Mouse (Mus musculus) midbrain, embryonic 10.5 days (tissue): Measurements from ENCODE around the gene Ttyh2. TPM values are rescaled to one million over a fixed set of nuclear protein-coding genes. Genes with fewer than 3 reads are reported as not detected.
"Not testable (repeated sequence)": the region's sequence is repeated elsewhere in the genome, so short reads cannot be mapped to it uniquely, and the experiment has no call there.

Source experiments
- DNase-seq: peaks from one replicate; pipeline ENCODE4 v3.0.0-alpha.2; 2017; ENCODE audit warnings: low spot score
- H3K27ac ChIP-seq: fragments of 300-500 bp; sonication (generic); replicated peaks from 2 replicates; pipeline ENCODE4 v1.5.1; 2016; ENCODE audit warnings: mild to moderate bottlenecking
- H3K27me3 ChIP-seq: fragments of 300-500 bp; sonication (generic); 2 replicates; pipeline ENCODE4 v1.6.1; 2016; ENCODE audit warnings: low read depth, mild to moderate bottlenecking; ENCODE audit not compliant: poor library complexity, severe bottlenecking
- H3K36me3 ChIP-seq: fragments of 300-500 bp; sonication (generic); 2 replicates; pipeline ENCODE4 v1.6.1; 2016; ENCODE audit warnings: mild to moderate bottlenecking, moderate library complexity
- H3K4me1 ChIP-seq: fragments of 300-500 bp; sonication (generic); 2 replicates; pipeline ENCODE4 v1.6.1; 2016
- H3K4me3 ChIP-seq: fragments of 300-500 bp; sonication (generic); 2 replicates; pipeline ENCODE4 v1.5.1; 2016; ENCODE audit warnings: mild to moderate bottlenecking, moderate library complexity
- H3K9me3 ChIP-seq: fragments of 300-500 bp; sonication (generic); replicated peaks from 2 replicates; pipeline ENCODE4 v1.6.1; 2016; ENCODE audit warnings: mild to moderate bottlenecking
- WGBS: fragments of 180-500 bp; shearing (Covaris S2); methylation state at CpG from one replicate; pipeline ENCODE4 v1.1.7; 2016; 5-methylcytosine and 5-hydroxymethylcytosine counted together
- polyA plus RNA-seq: library from polyadenylated mRNA; unstranded; fragments of >200 nt; fragmentation: Nextera tagmentation; extraction: Ambion mirVana; gene quantifications from 2 replicates; pipeline ENCODE4 v1.2.1, GENCODE M21; 2016

Ttyh2 gene
- polyA plus RNA-seq, 1 experiment from 2014 or later: 9.6 TPM

DNA sequence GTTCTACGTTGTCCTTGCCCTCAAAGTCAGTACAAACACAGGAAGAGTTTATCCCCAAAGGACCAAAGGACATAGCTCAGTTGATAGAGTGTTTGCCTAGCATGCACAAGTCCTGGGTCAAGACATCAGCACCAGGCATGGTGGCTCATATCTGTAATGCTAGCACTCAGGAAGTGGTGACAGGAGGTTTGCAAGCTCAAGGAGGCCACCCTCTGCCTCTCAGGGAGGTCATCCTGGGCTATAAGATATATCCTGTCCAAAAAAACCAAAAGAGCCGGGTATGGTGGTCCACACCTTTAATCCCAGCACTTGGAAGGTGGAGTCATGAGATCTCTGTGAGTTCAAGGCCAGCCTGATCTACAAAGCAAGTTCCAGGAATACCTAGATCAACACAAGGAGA, 9.8 kb upstream of the Ttyh2 start:
- Histone ChIP-seq H3K27me3 (peaks cover 10% of the 10 kb centered on the region), H3K4me1 (peaks cover 19% of the 10 kb centered on the region), H3K27ac (no peak overlapping the region), H3K4me3 (no peak overlapping the region), H3K36me3 (peaks cover 10% of the 10 kb centered on the region), H3K9me3 (no peaks in the 10 kb centered on the region)
- DNase-seq: no peak
- WGBS: 81% methylated on average over 2 of the region's 2 CpGs

DNA sequence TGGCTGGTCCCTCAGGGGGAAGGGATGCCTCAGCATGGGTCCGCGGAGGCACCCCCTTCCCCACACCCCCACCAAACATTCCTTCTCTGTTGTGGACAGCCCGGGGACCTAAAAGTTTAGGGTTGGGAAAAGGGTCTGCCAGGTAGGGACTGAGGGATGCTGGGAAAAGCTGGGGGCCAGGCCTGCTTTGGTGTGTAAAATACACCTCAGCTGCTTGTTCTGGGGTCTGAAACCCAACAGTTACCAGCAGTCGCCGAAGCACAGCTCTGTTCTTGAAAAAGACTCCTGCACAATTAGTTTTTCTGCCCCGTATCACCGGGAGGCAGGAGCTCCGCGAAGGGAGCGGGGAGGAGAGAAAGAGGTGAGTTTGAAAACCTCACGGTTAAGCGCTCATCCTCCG, 8.4 kb upstream of the Ttyh2 start:
- Histone ChIP-seq H3K27me3 (peaks cover 10% of the 10 kb centered on the region), H3K27ac (no peak overlapping the region), H3K4me3 (no peak overlapping the region), H3K36me3 (peaks cover 23% of the 10 kb centered on the region), H3K9me3 (no peaks in the 10 kb centered on the region), H3K4me1 (peaks cover 26% of the 10 kb centered on the region)
- DNase-seq: no peak
- 13% methylated on average over 13 of the region's 13 CpGs for WGBS

DNA sequence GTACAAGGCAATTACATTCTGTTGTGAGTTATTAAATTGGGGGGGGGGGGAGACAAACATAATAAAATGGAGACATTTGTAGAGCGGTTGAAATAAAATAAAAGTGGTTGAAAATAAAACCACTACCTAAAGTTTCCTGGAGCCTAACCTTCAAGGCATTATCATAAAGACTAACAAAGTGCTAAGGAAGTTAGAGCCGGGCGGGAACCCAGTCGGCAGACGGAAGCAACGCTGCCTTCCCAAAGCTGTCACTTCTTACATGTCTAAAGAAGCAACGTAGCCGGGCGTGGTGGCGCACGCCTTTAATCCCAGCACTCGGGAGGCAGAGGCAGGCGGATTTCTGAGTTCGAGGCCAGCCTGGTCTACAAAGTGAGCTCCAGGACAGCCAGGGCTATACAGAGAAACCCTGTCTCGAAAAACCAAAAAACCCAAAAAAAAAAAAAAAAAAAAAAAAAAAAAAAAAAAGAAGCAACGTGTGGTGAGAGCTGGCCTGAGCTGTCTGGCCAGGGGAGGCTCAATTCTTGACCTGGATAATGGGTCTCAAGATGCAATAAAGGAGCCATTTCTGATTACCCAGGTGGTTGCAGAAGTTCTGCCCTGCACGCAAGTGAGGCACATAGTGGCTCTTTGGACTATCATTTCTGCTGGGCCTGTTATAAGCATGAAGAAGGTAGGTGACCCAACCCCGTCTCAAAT, 7.8 kb upstream of the Ttyh2 start:
- H3K27ac ChIP-seq: no peak overlapping the region
- no peak for DNase-seq

DNA sequence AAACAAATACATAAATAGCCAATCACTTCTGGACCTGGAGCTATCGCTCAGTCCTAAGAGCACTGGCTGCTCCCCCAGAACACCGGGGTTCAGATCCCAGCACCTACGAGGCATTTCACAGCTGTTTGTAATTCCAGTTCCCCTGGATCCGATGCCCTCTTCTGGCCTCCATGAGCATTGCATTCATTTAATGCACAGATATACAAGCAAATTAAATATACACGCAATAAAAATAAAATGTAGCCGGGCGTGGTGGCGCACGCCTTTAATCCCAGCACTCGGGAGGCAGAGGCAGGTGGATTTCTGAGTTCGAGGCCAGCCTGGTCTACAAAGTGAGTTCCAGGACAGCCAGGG, 7.3 kb upstream of the Ttyh2 start:
- peaks cover 28% of the 10 kb centered on the region for H3K4me1 ChIP-seq
- peak; percentile 44 for DNase-seq
- H3K27ac ChIP-seq, H3K9me3 ChIP-seq, H3K27me3 ChIP-seq: not testable (repeated sequence)
- H3K36me3 ChIP-seq: peaks cover 35% of the 10 kb centered on the region
- peak overlapping the region; percentile 95; the same call in 1 of the 2 replicates for H3K4me3 ChIP-seq
- 31% methylated on average over 11 of the region's 11 CpGs for WGBS

More for the DNA sequence above, 7.8 kb upstream of the Ttyh2 start:
- Histone ChIP-seq H3K4me3 (no peak overlapping the region), H3K4me1 (peaks cover 26% of the 10 kb centered on the region), H3K36me3 (peaks cover 29% of the 10 kb centered on the region), H3K9me3 (no peaks in the 10 kb centered on the region), H3K27me3 (peaks cover 10% of the 10 kb centered on the region)
- 58% methylated on average over 16 of the region's 18 CpGs for WGBS

DNA sequence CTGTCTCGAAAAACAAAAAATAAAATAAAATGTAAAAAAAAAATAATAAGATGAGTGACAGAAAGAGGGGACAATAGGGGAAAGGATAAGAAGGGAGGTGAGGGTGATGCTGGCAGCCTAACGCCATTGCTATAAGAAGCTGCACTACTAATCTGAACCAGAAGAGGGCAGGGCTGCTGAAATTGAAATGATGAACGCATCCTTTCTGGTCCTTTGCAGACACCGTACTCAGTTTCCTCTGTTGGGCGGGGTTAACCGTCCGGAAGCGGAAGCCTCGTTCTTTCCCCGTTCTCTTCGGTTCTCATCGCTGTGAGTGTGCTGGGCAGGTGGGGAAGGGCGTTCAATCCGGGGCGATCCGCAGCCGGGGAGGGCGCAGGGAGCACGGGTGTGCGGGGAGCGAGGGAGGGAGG, 6.9 kb upstream of the Ttyh2 start, which contains the start of gene Rpl38:
Gene Rpl38 (plus strand): TSS at position 224 of the 410 bp plus-strand sequence.
- DNase-seq: peak; percentile 92
- Histone ChIP-seq H3K4me3 (peak within 1 kb of the TSS; percentile 95), H3K27ac (peak within 1 kb of the TSS; percentile 96), H3K36me3 (peaks cover 39% of the 10 kb centered on the region), H3K9me3 (no peaks in the 10 kb centered on the region), H3K27me3 (peaks cover 10% of the 10 kb centered on the region), H3K4me1 (peaks cover 30% of the 10 kb centered on the region)
- under 1% methylated on average over 21 of the region's 21 CpGs for WGBS

DNA sequence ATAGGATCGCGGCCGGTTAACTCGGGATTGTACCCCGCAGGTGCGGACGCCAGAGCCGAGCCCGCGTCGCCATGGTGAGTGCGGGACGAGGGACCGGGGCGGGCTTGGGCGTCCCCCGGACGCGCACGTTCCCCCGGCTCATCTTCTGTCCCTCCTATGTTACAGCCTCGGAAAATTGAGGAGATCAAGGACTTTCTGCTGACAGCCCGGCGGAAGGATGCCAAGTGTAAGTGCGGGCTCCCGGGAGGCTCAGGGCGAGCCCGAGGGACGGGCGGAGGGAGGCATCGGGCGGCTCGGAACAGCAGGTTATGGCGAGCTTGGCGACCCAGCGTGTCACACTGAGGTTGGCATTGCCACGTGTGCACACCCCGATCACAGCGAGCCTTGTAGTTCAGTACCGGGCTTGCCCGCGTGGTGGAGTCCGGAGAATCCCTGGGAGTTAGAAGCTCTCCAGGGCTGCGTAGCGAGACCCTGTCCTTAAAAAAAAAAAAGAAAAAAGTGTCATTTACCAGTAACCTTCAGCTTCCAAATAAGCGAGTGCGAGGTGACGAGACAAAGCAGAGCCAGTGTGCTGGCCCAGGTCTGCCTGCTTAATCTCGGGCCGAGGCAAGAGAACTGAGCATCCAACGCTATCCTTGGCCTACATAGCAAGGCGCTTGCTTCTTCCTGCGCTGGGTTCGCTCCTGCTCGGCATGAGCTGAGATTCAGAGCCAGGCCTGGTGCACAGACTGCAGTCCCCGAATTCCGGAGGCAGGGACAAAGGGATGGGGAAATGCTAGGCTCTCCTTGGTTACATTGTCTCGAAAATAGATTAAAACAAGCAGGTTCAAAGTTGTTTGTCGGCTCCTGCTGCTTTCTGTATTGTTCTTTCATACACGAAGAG, 6.2 kb upstream of the Ttyh2 start:
- H3K4me1 ChIP-seq: peaks cover 33% of the 10 kb centered on the region
- under 1% methylated on average over 60 of the region's 60 CpGs for WGBS
- peaks cover 45% of the 10 kb centered on the region for H3K36me3 ChIP-seq
- peaks cover 10% of the 10 kb centered on the region for H3K27me3 ChIP-seq
- peak; percentile 81 for DNase-seq
- H3K4me3 ChIP-seq: peak overlapping the region; percentile 95
- peak overlapping the region; percentile 96 for H3K27ac ChIP-seq
- H3K9me3 ChIP-seq: no peaks in the 10 kb centered on the region

DNA sequence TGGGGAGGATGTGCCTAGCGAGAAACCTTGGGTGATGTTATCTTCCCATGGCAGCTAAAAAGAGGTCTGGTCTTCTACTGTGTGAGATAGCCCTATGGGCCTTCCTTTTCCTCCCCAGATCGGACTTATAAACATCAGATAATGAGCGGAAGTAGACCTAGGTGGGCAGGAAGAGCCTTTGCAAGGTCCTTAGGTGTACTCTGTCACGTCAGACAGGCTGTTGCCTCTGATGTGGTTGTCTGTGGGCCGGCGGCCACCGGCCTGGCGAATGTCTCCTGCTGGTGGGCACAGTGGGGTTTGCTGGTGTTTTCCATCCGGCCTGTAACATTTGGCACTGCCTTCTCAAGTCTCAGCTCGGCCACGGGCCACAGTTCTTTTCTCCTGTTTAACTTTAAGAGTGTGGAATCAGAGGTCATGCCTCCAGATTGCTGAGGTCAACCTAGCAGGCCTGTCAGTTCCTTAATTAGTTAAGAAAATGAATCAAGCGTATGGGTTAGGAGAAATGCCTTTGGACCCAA, 5.5 kb upstream of the Ttyh2 start:
- Histone ChIP-seq H3K27ac (peak overlapping the region; percentile 96), H3K36me3 (peaks cover 50% of the 10 kb centered on the region), H3K27me3 (peaks cover 10% of the 10 kb centered on the region), H3K4me3 (peak overlapping the region; percentile 95), H3K9me3 (no peaks in the 10 kb centered on the region), H3K4me1 (peaks cover 33% of the 10 kb centered on the region)
- DNase-seq: peak; percentile 23
- 28% methylated on average over 12 of the region's 12 CpGs for WGBS

DNA sequence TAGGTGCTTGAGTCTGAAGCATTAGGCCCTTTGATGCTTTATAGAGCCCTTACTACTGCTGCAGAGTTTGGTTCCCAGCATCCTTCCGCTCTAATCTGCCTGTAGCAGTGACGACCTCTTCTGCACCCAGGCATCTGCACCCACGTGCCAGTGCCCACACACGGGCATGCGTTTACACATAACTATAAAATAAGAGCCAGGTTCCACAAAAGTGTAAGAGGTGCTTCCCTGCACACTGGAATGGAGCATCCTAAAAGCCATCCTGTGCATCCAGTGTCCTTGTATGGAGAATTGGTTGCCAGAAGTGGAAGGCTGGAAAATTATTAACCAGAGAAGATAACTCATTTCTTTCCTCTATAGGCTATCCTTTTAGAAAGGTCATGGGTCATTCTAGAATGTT, 4.1 kb upstream of the Ttyh2 start:
- H3K4me3 ChIP-seq: no peak overlapping the region; the same call in 1 of the 2 replicates
- H3K27me3 ChIP-seq: peaks cover 10% of the 10 kb centered on the region
- no peaks in the 10 kb centered on the region for H3K9me3 ChIP-seq
- 92% methylated on average over 5 of the region's 5 CpGs for WGBS
- no peak for DNase-seq
- H3K4me1 ChIP-seq: peaks cover 46% of the 10 kb centered on the region
- no peak overlapping the region for H3K27ac ChIP-seq
- peaks cover 50% of the 10 kb centered on the region for H3K36me3 ChIP-seq

DNA sequence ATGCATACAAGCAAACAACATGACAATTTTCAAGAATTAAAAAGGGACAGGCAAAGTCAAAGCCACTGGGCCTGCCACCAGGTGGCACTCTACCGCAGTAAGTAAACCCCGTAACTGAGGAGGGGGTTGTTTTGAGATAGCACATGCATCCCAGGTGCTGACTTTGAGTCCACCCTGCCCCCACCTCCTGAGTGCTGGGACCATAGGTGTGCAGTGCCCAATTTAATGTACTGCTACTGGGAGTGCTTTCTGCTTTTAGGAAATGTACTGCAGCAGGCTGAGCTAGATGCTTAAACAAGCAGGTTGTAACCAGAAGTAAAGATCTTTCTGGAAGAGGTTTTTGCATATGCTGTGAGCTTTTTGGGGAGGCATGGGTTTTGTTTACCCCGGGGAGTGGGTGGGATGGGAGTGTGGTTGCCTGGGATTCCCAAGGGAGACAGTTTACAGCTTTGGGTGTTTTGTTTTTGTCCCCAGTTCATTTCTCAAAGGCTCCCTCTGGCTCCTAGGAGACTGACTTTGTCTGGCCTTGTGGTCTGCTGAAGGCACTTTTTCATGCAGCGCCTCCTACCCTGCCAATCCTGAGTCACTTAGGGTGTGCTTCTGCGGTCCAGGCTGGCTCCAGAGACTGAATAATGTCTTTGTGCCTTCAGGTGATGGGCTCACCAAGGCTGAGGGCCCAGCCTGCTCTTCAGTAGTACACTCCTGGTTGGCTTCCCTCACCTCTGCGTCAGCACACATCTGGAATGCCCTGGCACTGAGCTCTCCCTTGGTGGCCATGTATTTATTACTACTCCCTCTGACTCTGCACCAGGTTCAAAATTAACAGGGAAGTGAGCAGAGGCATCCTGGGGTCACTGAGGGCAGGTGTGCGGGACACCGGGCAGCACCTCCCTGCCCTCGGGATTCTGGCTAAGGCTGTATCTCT, 2.2 kb upstream of the Ttyh2 start:
- Histone ChIP-seq H3K36me3 (peaks cover 50% of the 10 kb centered on the region), H3K27ac (no peak overlapping the region), H3K9me3 (no peaks in the 10 kb centered on the region), H3K4me3 (no peak overlapping the region), H3K27me3 (peaks cover 19% of the 10 kb centered on the region), H3K4me1 (peaks cover 53% of the 10 kb centered on the region)
- DNase-seq: peak; percentile 52
- 74% methylated on average over 9 of the region's 9 CpGs for WGBS

DNA sequence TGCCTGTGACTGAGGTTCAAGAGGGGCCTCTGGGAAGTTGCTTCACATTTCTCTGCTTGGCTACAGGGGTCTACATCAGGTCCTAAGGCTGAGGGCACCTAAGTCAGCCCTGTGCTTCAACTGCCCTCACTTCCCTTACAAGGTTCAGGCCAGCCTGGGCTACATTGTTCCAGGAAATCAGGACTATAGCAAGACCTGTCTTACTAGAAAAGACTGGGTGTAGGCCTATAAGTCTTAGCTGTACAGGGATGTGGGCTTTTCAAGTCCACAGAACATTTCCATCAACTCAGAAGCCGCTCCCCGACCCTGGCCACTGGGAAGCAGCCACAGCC, 1.5 kb upstream of the Ttyh2 start:
- H3K4me1 ChIP-seq: peaks cover 53% of the 10 kb centered on the region
- 84% methylated on average over 2 of the region's 2 CpGs for WGBS
- peaks cover 19% of the 10 kb centered on the region for H3K27me3 ChIP-seq
- H3K9me3 ChIP-seq: no peaks in the 10 kb centered on the region
- H3K4me3 ChIP-seq: no peak overlapping the region
- no peak for DNase-seq
- peaks cover 50% of the 10 kb centered on the region for H3K36me3 ChIP-seq
- no peak overlapping the region for H3K27ac ChIP-seq

DNA sequence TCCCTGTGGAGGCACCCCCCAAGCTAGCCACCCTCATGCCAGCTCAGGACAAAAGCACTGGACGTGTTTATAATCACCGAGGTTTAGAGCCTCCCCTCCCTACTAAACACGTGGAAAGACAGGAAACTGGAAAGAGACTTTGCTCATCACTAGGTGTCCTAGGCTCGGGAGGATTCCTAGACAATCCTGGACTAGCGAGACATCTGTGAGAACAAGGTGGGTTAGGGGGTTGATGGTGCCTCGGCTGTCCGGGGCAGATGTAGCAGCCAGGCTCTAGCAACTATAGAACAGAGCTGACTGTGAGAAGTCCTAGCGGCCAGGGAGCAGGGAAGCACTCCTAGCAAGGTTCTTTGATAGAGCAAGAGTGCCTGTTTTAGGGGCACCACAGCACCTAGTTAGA, 1.1 kb upstream of the Ttyh2 start:
- WGBS: 56% methylated on average over 8 of the region's 8 CpGs
- Histone ChIP-seq H3K27me3 (peaks cover 19% of the 10 kb centered on the region), H3K9me3 (no peaks in the 10 kb centered on the region), H3K4me1 (peaks cover 52% of the 10 kb centered on the region), H3K27ac (no peak overlapping the region), H3K36me3 (peaks cover 50% of the 10 kb centered on the region), H3K4me3 (no peak overlapping the region)
- no peak for DNase-seq

DNA sequence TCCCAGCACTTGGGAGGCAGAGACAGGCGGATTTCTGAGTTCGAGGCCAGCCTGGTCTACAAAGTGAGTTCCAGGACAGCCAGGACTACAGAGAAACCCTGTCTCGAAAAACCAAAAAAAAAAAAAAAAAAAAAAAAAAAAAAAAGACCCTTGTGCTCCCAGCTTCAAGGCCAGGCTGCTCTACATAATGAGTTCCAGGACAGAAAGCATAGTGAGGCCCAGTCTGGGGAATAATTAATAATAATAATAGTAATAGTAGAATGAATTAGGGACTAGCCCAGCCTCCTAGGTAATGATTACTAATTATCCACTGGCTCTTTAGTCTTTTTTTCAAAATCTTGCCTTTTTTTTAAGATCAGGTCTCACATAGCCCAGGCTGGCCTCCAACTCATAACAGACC, 435 bp upstream of the Ttyh2 start:
- WGBS: 85% methylated on average over 2 of the region's 3 CpGs
- peak overlapping the region; percentile 70; the same call in 1 of the 2 replicates for H3K4me3 ChIP-seq
- H3K4me1 ChIP-seq: peaks cover 50% of the 10 kb centered on the region
- peaks cover 19% of the 10 kb centered on the region for H3K27me3 ChIP-seq
- DNase-seq, H3K27ac ChIP-seq, H3K9me3 ChIP-seq: not testable (repeated sequence)
- H3K36me3 ChIP-seq: peaks cover 46% of the 10 kb centered on the region
